8 mouse cellular contexts compared by ENCODE assay signal in genomic region chr3:121777943-121778342, GRCm38 (mm10). TPM values are rescaled to one million over a fixed set of nuclear protein-coding genes. Genes with fewer than 3 reads are reported as not detected.
DNase-seq lines count a peak whose midpoint lies in the region; ATAC-seq lines count a peak whose summit lies in the region.

No protein-coding gene starts in this region.

- DNase-seq in cerebellum, adult 11-12 months = no peak
- DNase-seq in adipocyte (ENCODE audit: low spot score) = peak; percentile 72
- peak; percentile 59 for DNase-seq in embryo, embryonic 9.5 days (ENCODE audit: extremely low spot score)
- peak; percentile 40 to 52 for DNase-seq in heart, postnatal 36 days
- DNase-seq in layer of hippocampus, postnatal 10 days (ENCODE audit: low spot score in 2 of 2) = peak; percentile 63 to 68
- peak; percentile 73 for DNase-seq in lung, postnatal 10 days
- DNase-seq in right cerebral cortex, adult 2 months (ENCODE audit: low spot score in 2 of 2) = peak; percentile 80

- ATAC-seq in cerebellum, adult (ENCODE audit: insufficient number of reproducible peaks, low FRiP score, low TSS enrichment) = peak; percentile 75

- intact Hi-C loops in heart, postnatal 36 days (cut with DNase I) = loop anchor here (5.0 kb wide), 1 partner anchor 364 kb away; no protein-coding TSS in a partner anchor

RNA-seq across cellular contexts. Expression of gene Abcd3, which starts 37.2 kb away (rescaled TPM):
- total RNA-seq in heart, postnatal 36 days (2021) = 10 to 100 TPM; 94.6 to 98.6 TPM
- 10 to 100 TPM; 74.3 to 79.7 TPM for total RNA-seq in layer of hippocampus, postnatal 10 days (2021)

RNA-seq across cellular contexts. Expression of gene F3, which starts 54.6 kb away (rescaled TPM):
- 10 to 100 TPM; 23.7 to 30.5 TPM for total RNA-seq in heart, postnatal 36 days (2021)
- 10 to 100 TPM; 38.7 to 39.1 TPM for total RNA-seq in layer of hippocampus, postnatal 10 days (2021)
